Mouse (Mus musculus) kidney, postnatal 25 days (tissue): Measurements from ENCODE around the gene Gm20388.
A peak's percentile ranks its signal among the peaks of the same experiment; 100 is the strongest.

Source experiments
- DNase-seq, 2 experiments: peaks; one replicate each; pipeline ENCODE4 v3.0.0; 2021; ENCODE audit warnings: mixed read lengths in 2 of 2

Gm20388 gene

GRCm38 (mm10) chr8:120768454-120769218, 858.0 kb downstream of the Gm20388 start:
- no peak for DNase-seq

- DNase-seq: no peak
Measured at GRCm38 (mm10) chr8:120777184-120777583, 866.5 kb downstream of the Gm20388 start.

GRCm38 (mm10) chr8:120777732-120778131, 867.1 kb downstream of the Gm20388 start:
- DNase-seq: no peak

GRCm38 (mm10) chr8:120779106-120779505, 868.5 kb downstream of the Gm20388 start:
- no peak for DNase-seq

- no peak for DNase-seq
Measured at GRCm38 (mm10) chr8:120783781-120784180, 873.1 kb downstream of the Gm20388 start.

GRCm38 (mm10) chr8:120786753-120787152, 876.1 kb downstream of the Gm20388 start:
- DNase-seq: no peak

- DNase-seq: no peak
Measured at GRCm38 (mm10) chr8:120787631-120788030, 877.0 kb downstream of the Gm20388 start.

GRCm38 (mm10) chr8:120792710-120793109, 882.1 kb downstream of the Gm20388 start:
- no peak for DNase-seq

- peak; percentile 86 to 90 for DNase-seq
Measured at GRCm38 (mm10) chr8:120795944-120796635, 885.4 kb downstream of the Gm20388 start.

- DNase-seq: no peak
Measured at GRCm38 (mm10) chr8:120797019-120797727, 886.5 kb downstream of the Gm20388 start.

GRCm38 (mm10) chr8:120800308-120800865, 889.7 kb downstream of the Gm20388 start:
- DNase-seq: peak; percentile 69 to 75

- peak; percentile 45 to 70 for DNase-seq
Measured at GRCm38 (mm10) chr8:120803661-120804375, 893.2 kb downstream of the Gm20388 start.

GRCm38 (mm10) chr8:120804741-120805140, 894.1 kb downstream of the Gm20388 start:
- DNase-seq: no peak

GRCm38 (mm10) chr8:120806780-120807264, 896.2 kb downstream of the Gm20388 start:
- DNase-seq: no peak

- DNase-seq: peak; percentile 41 to 63
Measured at GRCm38 (mm10) chr8:120807719-120808118, 897.1 kb downstream of the Gm20388 start.

- peak; percentile 16 to 58 for DNase-seq
Measured at GRCm38 (mm10) chr8:120809050-120809449, 898.4 kb downstream of the Gm20388 start.

GRCm38 (mm10) chr8:120811953-120812352, 901.3 kb downstream of the Gm20388 start:
- no peak for DNase-seq

GRCm38 (mm10) chr8:120813028-120813427, 902.4 kb downstream of the Gm20388 start:
- DNase-seq: no peak

- no peak for DNase-seq
Measured at GRCm38 (mm10) chr8:120813839-120814238, 903.2 kb downstream of the Gm20388 start.

- DNase-seq: no peak
Measured at GRCm38 (mm10) chr8:120816371-120816770, 905.7 kb downstream of the Gm20388 start.

- no peak for DNase-seq
Measured at GRCm38 (mm10) chr8:120819906-120820305, 909.3 kb downstream of the Gm20388 start.
